Mouse (Mus musculus): ENCODE data around the gene Gm14819. TPM values are rescaled to one million over a fixed set of nuclear protein-coding genes. Genes with fewer than 3 reads are reported as not detected.

Gm14819 gene
- polyA plus RNA-seq (2017; shearing (Covaris generic)): not detected

GRCm38 (mm10) chrX:35403883-35404282 lies at the start of gene Gm14819:
Gm14819 (plus strand) TSS chrX:35404183.

Data from inflammation-experienced regulatory T-cells (primary cell).